Mouse (Mus musculus): ENCODE measurements around the gene Pmel.

DNA sequence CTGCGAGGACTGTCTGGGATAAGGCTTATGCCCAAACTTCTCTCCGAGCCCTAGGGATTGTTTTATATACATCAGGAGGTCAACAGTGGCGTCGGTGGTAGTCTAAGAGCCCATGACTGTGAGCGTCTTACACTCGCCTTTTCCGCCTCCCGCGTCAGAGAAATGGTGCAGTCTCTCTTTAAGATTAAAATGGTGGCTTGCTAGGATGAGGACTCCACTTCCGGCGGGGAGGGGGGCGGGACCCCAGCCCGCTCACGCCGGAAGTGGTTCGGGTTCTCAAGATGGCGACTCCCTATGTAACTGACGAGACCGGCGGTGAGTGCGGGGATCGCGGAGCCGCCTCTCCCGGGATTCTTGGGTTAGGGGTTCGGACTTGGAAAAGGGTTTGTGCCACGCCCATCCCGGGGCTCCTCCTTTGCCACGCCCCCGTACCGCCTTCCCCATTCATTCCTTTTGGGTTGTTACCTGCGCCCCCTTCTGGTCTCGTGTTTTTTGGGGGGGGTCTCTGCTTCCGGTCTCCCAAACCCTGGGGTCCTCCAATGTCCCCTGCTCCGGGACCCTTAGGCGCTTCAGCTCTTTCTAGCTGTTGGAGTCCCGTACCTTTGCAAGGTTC is 44.4 kb downstream of the Pmel start:
- TF ChIP-seq ZNF384 (IDR thresholded peaks at IDR 0.05; ENCODE audit: low read depth, low read length) (no peak), MAFK (IDR thresholded peaks at IDR 0.05; ENCODE audit: insufficient read depth, low read depth, low read length) (no peak), HCFC1 (IDR thresholded peaks at IDR 0.05; ENCODE audit: borderline replicate concordance, insufficient read depth, low read length) (no peak)

Measured in ES-E14 (cell line).